Comparison of ENCODE assay signal across 25 mouse cellular contexts in genomic region chr8:124935116-124935515, GRCm38 (mm10). TPM values are rescaled to one million over a fixed set of nuclear protein-coding genes. Genes with fewer than 3 reads are reported as not detected.
DNase-seq lines count a peak whose midpoint lies in the region; ATAC-seq and TF ChIP-seq lines count a peak whose summit lies in the region.
"Had no signal": no experiment of that assay in that cellular context is flagged by ENCODE, and none has a peak within 500 bp of the region (broad histone marks: within the 10 kb centered on the region; RNA-seq: fewer than 3 reads in every experiment).

No protein-coding gene starts in this region.

- no peak for TF ChIP-seq CTCF in hindbrain, postnatal 0 days (IDR thresholded peaks at IDR 0.05; ENCODE audit: low read depth)

- no peak for ATAC-seq in heart, embryonic 15.5 days (replicated peaks; ENCODE audit: insufficient number of reproducible peaks, insufficient read depth, low FRiP score, low read depth)
- ATAC-seq in hindbrain, postnatal 0 days: no peak
- ATAC-seq in hindbrain, embryonic 14.5 days (ENCODE audit: low FRiP score): no peak
- ATAC-seq: activated CD4-positive, CD25-positive, alpha-beta regulatory T cell, adult 4 months; forebrain, embryonic 14.5 days; forebrain, postnatal 0 days; intestine, postnatal 0 days; Patski had no signal

- H3K27me3 ChIP-seq in heart, embryonic 15.5 days: no peaks in the 10 kb centered on the region
- H3K27me3 ChIP-seq in hindbrain, postnatal 0 days (ENCODE audit: insufficient read depth, low read length): no peaks in the 10 kb centered on the region
- H3K27me3 ChIP-seq in hindbrain, embryonic 14.5 days (ENCODE audit: control insufficient read depth, insufficient read depth, low read length): no peaks in the 10 kb centered on the region
- H3K27me3 ChIP-seq: embryonic facial prominence, embryonic 12.5 days; embryonic facial prominence, embryonic 15.5 days; hindbrain, embryonic 13.5 days; Patski had no signal

- DNase-seq in cerebellum, adult 9-10 months: peak; percentile 9
- DNase-seq in cerebellum, postnatal 10 days: no peak
- DNase-seq in heart, adult 11 months: no peak
- peak; percentile 10 for DNase-seq in hindbrain, postnatal 0 days (ENCODE audit: low spot score)
- no peak for DNase-seq in hindbrain, embryonic 14.5 days (ENCODE audit: low spot score)
- DNase-seq in ZHBTc4 (ENCODE audit: low read depth, low spot score): peak; percentile 45
- DNase-seq in embryo, embryonic 10 days (ENCODE audit: low spot score): no peak
- DNase-seq: adrenal gland, adult 8-10 months; adrenal gland, postnatal 25 days; cerebellum, adult 11 months; cerebellum, adult 2 months; cerebellum, postnatal 14 days; forebrain, postnatal 0 days; gastrocnemius, postnatal 25 days; heart, postnatal 36 days; kidney, adult 2 months had no signal

- no peak overlapping the region for H3K4me2 ChIP-seq in heart, embryonic 15.5 days
- H3K4me2 ChIP-seq in hindbrain, postnatal 0 days (ENCODE audit: low read depth, low read length): no peak overlapping the region
- no peak overlapping the region for H3K4me2 ChIP-seq in hindbrain, embryonic 14.5 days (replicated peaks)
- H3K4me2 ChIP-seq: embryonic facial prominence, embryonic 12.5 days; embryonic facial prominence, embryonic 15.5 days; hindbrain, embryonic 13.5 days had no signal

- 0 out of 2 replicates have a peak overlapping the region, but pooled peaks have one; percentile 31 for H3K27ac ChIP-seq in heart, embryonic 15.5 days
- no peak overlapping the region for H3K27ac ChIP-seq in hindbrain, postnatal 0 days
- no peak overlapping the region; the same call in 1 of the 2 replicates for H3K27ac ChIP-seq in hindbrain, embryonic 14.5 days
- H3K27ac ChIP-seq: embryonic facial prominence, embryonic 12.5 days; embryonic facial prominence, embryonic 15.5 days; hindbrain, embryonic 10.5 days; hindbrain, embryonic 13.5 days had no signal

- peaks cover 6% of the 10 kb centered on the region; the same call in 1 of the 2 replicates for H3K36me3 ChIP-seq in heart, embryonic 15.5 days
- H3K36me3 ChIP-seq in hindbrain, postnatal 0 days (ENCODE audit: insufficient read depth, low read length): peaks cover 5% of the 10 kb centered on the region
- peaks cover 11% of the 10 kb centered on the region for H3K36me3 ChIP-seq in hindbrain, embryonic 14.5 days (replicated peaks; ENCODE audit: control insufficient read depth, insufficient read depth)

- 67% methylated on average over 5 of the region's 5 CpGs for WGBS in heart, embryonic 15.5 days
- 71% methylated on average over 5 of the region's 5 CpGs for WGBS in hindbrain, postnatal 0 days
- 79% methylated on average over 5 of the region's 5 CpGs for WGBS in hindbrain, embryonic 14.5 days

- no peak overlapping the region for H3K4me3 ChIP-seq in heart, embryonic 15.5 days
- H3K4me3 ChIP-seq in hindbrain, postnatal 0 days (ENCODE audit: low read length): no peak overlapping the region
- H3K4me3 ChIP-seq in hindbrain, embryonic 14.5 days (replicated peaks; ENCODE audit: low read length): no peak overlapping the region
- H3K4me3 ChIP-seq: embryonic facial prominence, embryonic 12.5 days; embryonic facial prominence, embryonic 15.5 days; hindbrain, embryonic 10.5 days; hindbrain, embryonic 13.5 days had no signal

- H3K9ac ChIP-seq in heart, embryonic 15.5 days: no peak overlapping the region
- H3K9ac ChIP-seq in hindbrain, postnatal 0 days (replicated peaks; ENCODE audit: low read length): no peak overlapping the region
- H3K9ac ChIP-seq in hindbrain, embryonic 14.5 days: no peak overlapping the region
- H3K9ac ChIP-seq: embryonic facial prominence, embryonic 12.5 days; embryonic facial prominence, embryonic 15.5 days; forebrain, postnatal 0 days; hindbrain, embryonic 13.5 days had no signal

- H3K9me3 ChIP-seq in heart, embryonic 15.5 days (replicated peaks): no peaks in the 10 kb centered on the region
- H3K9me3 ChIP-seq in hindbrain, postnatal 0 days (ENCODE audit: low read length): no peaks in the 10 kb centered on the region
- no peaks in the 10 kb centered on the region for H3K9me3 ChIP-seq in hindbrain, embryonic 14.5 days (ENCODE audit: control insufficient read depth, low read length)
- H3K9me3 ChIP-seq: embryonic facial prominence, embryonic 12.5 days; embryonic facial prominence, embryonic 15.5 days; hindbrain, embryonic 10.5 days; hindbrain, embryonic 13.5 days had no signal

- peaks cover 39% of the 10 kb centered on the region for H3K4me1 ChIP-seq in heart, embryonic 15.5 days (replicated peaks)
- H3K4me1 ChIP-seq in hindbrain, postnatal 0 days (ENCODE audit: insufficient read depth, low read length): no peaks in the 10 kb centered on the region
- no peaks in the 10 kb centered on the region for H3K4me1 ChIP-seq in hindbrain, embryonic 14.5 days (replicated peaks; ENCODE audit: control insufficient read depth, insufficient read depth, low read length)
- H3K4me1 ChIP-seq: embryonic facial prominence, embryonic 12.5 days; embryonic facial prominence, embryonic 15.5 days; hindbrain, embryonic 10.5 days; hindbrain, embryonic 13.5 days had no signal

RNA-seq across cellular contexts. Expression of gene Egln1, which starts 14.0 kb away (rescaled TPM):
- 16.7 and 18.4 TPM in 2 replicates for polyA plus RNA-seq in heart, embryonic 15.5 days (2015; fragmentation: Nextera tagmentation; extraction: Ambion mirVana)
- 41.6 and 45.1 TPM in 2 replicates for total RNA-seq in hindbrain, postnatal 0 days (2014; rRNA removed)
- polyA plus RNA-seq in hindbrain, postnatal 0 days (2015; fragmentation: Nextera tagmentation; extraction: Ambion mirVana): 13.5 and 14.1 TPM in 2 replicates
- 21.1 and 22.9 TPM in 2 replicates for polyA plus RNA-seq in hindbrain, embryonic 14.5 days (2014; fragmentation: Nextera tagmentation; extraction: Ambion mirVana)

RNA-seq across cellular contexts. Expression of gene Sprtn, which starts 37.4 kb away (rescaled TPM):
- polyA plus RNA-seq in heart, embryonic 15.5 days (2015; fragmentation: Nextera tagmentation; extraction: Ambion mirVana): 7.2 and 9.6 TPM in 2 replicates
- 10.6 and 11.6 TPM in 2 replicates for total RNA-seq in hindbrain, postnatal 0 days (2014; rRNA removed)
- 5.8 and 6.0 TPM in 2 replicates for polyA plus RNA-seq in hindbrain, postnatal 0 days (2015; fragmentation: Nextera tagmentation; extraction: Ambion mirVana)
- 8.2 and 9.3 TPM in 2 replicates for polyA plus RNA-seq in hindbrain, embryonic 14.5 days (2014; fragmentation: Nextera tagmentation; extraction: Ambion mirVana)

RNA-seq across cellular contexts. Expression of gene Exoc8, which starts 37.6 kb away (rescaled TPM):
- 6.5 and 7.6 TPM in 2 replicates for polyA plus RNA-seq in heart, embryonic 15.5 days (2015; fragmentation: Nextera tagmentation; extraction: Ambion mirVana)
- total RNA-seq in hindbrain, postnatal 0 days (2014; rRNA removed): 28.3 and 36.8 TPM in 2 replicates
- 10.8 and 10.9 TPM in 2 replicates for polyA plus RNA-seq in hindbrain, postnatal 0 days (2015; fragmentation: Nextera tagmentation; extraction: Ambion mirVana)
- polyA plus RNA-seq in hindbrain, embryonic 14.5 days (2014; fragmentation: Nextera tagmentation; extraction: Ambion mirVana): 14.7 and 14.8 TPM in 2 replicates

Comparison
In these comparisons a context has a peak if more than half of its experiments do, and no peak if none do; other contexts are left out.
1. DNase-seq: peak in cerebellum, adult 9-10 months (single experiment), hindbrain, postnatal 0 days (single experiment) and ZHBTc4 (single experiment); none in cerebellum, postnatal 10 days (0 of 2), heart, adult 11 months (single experiment), hindbrain, embryonic 14.5 days (single experiment) and embryo, embryonic 10 days (single experiment).